Comparison of ENCODE assay signal across 22 mouse cellular contexts in genomic region chr1:152042409-152042808, GRCm38 (mm10).
"Had no signal": no experiment of that assay in that cellular context is flagged by ENCODE, and none has a peak within 500 bp of the region (broad histone marks: within the 10 kb centered on the region; RNA-seq: fewer than 3 reads in every experiment).

No protein-coding gene starts in this region.

- H3K9ac ChIP-seq: kidney, embryonic 15.5 days; limb, embryonic 13.5 days; liver, embryonic 12.5 days; liver, embryonic 15.5 days; lung, embryonic 15.5 days; midbrain, embryonic 13.5 days; neural tube, embryonic 13.5 days had no signal

- H3K4me3 ChIP-seq: kidney, embryonic 15.5 days; limb, embryonic 10.5 days; limb, embryonic 13.5 days; liver, embryonic 12.5 days; liver, embryonic 15.5 days; lung, embryonic 15.5 days; megakaryocyte, embryonic 14.5 days; midbrain, embryonic 10.5 days; midbrain, embryonic 13.5 days; myocyte; neural tube, embryonic 13.5 days had no signal

- H3K36me3 ChIP-seq: kidney, embryonic 15.5 days; limb, embryonic 10.5 days; limb, embryonic 13.5 days; liver, embryonic 12.5 days; liver, embryonic 15.5 days; lung, embryonic 15.5 days; midbrain, embryonic 10.5 days; midbrain, embryonic 13.5 days; neural tube, embryonic 13.5 days had no signal

- DNase-seq: kidney, postnatal 10 days; kidney, postnatal 36 days; layer of hippocampus, adult 9-11 months; liver; lung, adult 18-20 months; lung, postnatal 10 days; lung, postnatal 36 days; retina, postnatal 1 day; right cerebral cortex, postnatal 25 days; thymus, adult 18-20 months; thymus, postnatal 36 days had no signal

- H3K4me2 ChIP-seq: kidney, embryonic 15.5 days; limb, embryonic 13.5 days; liver, embryonic 12.5 days; liver, embryonic 15.5 days; lung, embryonic 15.5 days; midbrain, embryonic 13.5 days; neural tube, embryonic 13.5 days had no signal

- H3K9me3 ChIP-seq: kidney, embryonic 15.5 days; limb, embryonic 10.5 days; limb, embryonic 13.5 days; liver, embryonic 12.5 days; liver, embryonic 15.5 days; lung, embryonic 15.5 days; megakaryocyte, embryonic 14.5 days; midbrain, embryonic 10.5 days; midbrain, embryonic 13.5 days; neural tube, embryonic 13.5 days had no signal

- H3K27ac ChIP-seq: kidney, embryonic 15.5 days; limb, embryonic 10.5 days; limb, embryonic 13.5 days; liver, embryonic 12.5 days; liver, embryonic 15.5 days; lung, embryonic 15.5 days; midbrain, embryonic 10.5 days; midbrain, embryonic 13.5 days; neural tube, embryonic 13.5 days had no signal

- H3K4me1 ChIP-seq: liver, embryonic 15.5 days had no signal

- H3K27me3 ChIP-seq: kidney, embryonic 15.5 days; limb, embryonic 13.5 days; liver, embryonic 12.5 days; liver, embryonic 15.5 days; lung, embryonic 15.5 days; megakaryocyte, embryonic 14.5 days; midbrain, embryonic 13.5 days; neural tube, embryonic 13.5 days had no signal
